Mouse (Mus musculus) liver, adult 2 months (tissue): ENCODE results near the gene Slc41a3.

Source experiments
- CTCF ChIP-seq: fragments of 200-500 bp; IDR thresholded peaks from 2 replicates; pipeline ENCODE4 v1.5.1; 2011; ENCODE audit warnings: low read depth, low read length, control low read depth
- POLR2A ChIP-seq: fragments of 200-500 bp; IDR thresholded peaks from 2 replicates; pipeline ENCODE4 v1.6.1; 2011; ENCODE audit warnings: low read length, control low read depth; ENCODE audit not compliant: insufficient read depth; ENCODE audit errors: extremely low read depth

- TF ChIP-seq POLR2A (no peak), CTCF (no peak)
Measured at GRCm38 (mm10) chr6:90668693-90669092, 64.2 kb downstream of the Slc41a3 start.
